Mouse (Mus musculus) limb, embryonic 13.5 days (tissue): ENCODE data around the gene Tmeff1. TPM values are rescaled to one million over a fixed set of nuclear protein-coding genes. Genes with fewer than 3 reads are reported as not detected.

Experiments
- ATAC-seq: fragments of 200-750 bp; cut with Nextera tagmentation; 2 replicates; pipeline ENCODE4 v1.8.0; 2017; ENCODE audit warnings: low read depth, moderate number of reproducible peaks, moderate TSS enrichment; ENCODE audit not compliant: low FRiP score
- H3K27ac ChIP-seq: fragments of 300-500 bp; sonication (generic); 2 replicates; pipeline ENCODE4 v1.5.1; 2015; ENCODE audit warnings: inconsistent platforms, mild to moderate bottlenecking, moderate library complexity
- H3K27me3 ChIP-seq: fragments of 300-500 bp; sonication (generic); 2 replicates; pipeline ENCODE4 v1.6.1; 2015; ENCODE audit warnings: mild to moderate bottlenecking, inconsistent platforms
- H3K36me3 ChIP-seq: fragments of 300-500 bp; sonication (generic); 2 replicates; pipeline ENCODE4 v1.6.1; 2015; ENCODE audit warnings: inconsistent platforms, mild to moderate bottlenecking, moderate library complexity
- H3K4me1 ChIP-seq: fragments of 300-500 bp; sonication (generic); 2 replicates; pipeline ENCODE4 v1.6.1; 2015; ENCODE audit warnings: inconsistent platforms
- H3K4me2 ChIP-seq: fragments of 300-500 bp; sonication (generic); replicated peaks from 2 replicates; pipeline ENCODE4 v1.6.1; 2015; ENCODE audit warnings: inconsistent platforms, mild to moderate bottlenecking, moderate library complexity
- H3K4me3 ChIP-seq: fragments of 300-500 bp; sonication (generic); 2 replicates; pipeline ENCODE4 v1.5.1; 2015; ENCODE audit warnings: moderate library complexity, mild to moderate bottlenecking, inconsistent platforms
- H3K9ac ChIP-seq: fragments of 300-500 bp; sonication (generic); 2 replicates; pipeline ENCODE4 v1.6.1; 2015; ENCODE audit warnings: mild to moderate bottlenecking, inconsistent platforms
- H3K9me3 ChIP-seq: fragments of 300-500 bp; sonication (generic); 2 replicates; pipeline ENCODE4 v1.6.1; 2016; ENCODE audit warnings: inconsistent platforms
- WGBS: fragments of 180-500 bp; shearing (Covaris S2); methylation state at CpG from one replicate; pipeline ENCODE4 v1.1.7; 2015; 5-methylcytosine and 5-hydroxymethylcytosine counted together
- polyA plus RNA-seq: library from polyadenylated mRNA; unstranded; fragments of >200 nt; fragmentation: Nextera tagmentation; extraction: Ambion mirVana; gene quantifications from 2 replicates; pipeline ENCODE4 v1.2.1, GENCODE M21; 2015

Gene Tmeff1
- polyA plus RNA-seq, 1 experiment from 2014 or later: 65.1 TPM

DNA sequence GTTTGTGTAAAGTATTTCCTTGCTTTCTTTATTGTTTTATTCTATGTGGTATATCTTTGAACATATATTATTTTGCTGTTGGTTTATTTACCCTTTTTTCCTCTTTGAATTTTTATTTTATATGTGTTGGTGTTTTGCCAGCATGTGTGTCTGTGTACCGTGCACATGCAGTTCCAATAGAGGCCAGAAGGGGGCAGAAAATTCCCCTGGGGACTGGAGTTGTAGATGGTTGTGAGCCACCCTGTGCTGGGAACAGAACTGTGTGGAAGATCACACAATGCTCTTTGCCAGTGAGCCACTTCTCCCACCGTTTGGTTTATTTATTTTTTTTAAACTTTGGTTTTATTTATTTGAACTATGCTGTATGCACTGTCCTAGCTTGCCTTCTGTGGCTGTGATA, 49.1 kb downstream of the Tmeff1 start:
- Histone ChIP-seq H3K4me1 (no peaks in the 10 kb centered on the region), H3K4me2 (no peak overlapping the region), H3K36me3 (peaks cover 57% of the 10 kb centered on the region), H3K27ac (no peak overlapping the region), H3K9me3 (no peaks in the 10 kb centered on the region), H3K4me3 (no peak overlapping the region), H3K9ac (no peak overlapping the region), H3K27me3 (no peaks in the 10 kb centered on the region)
- no peak for ATAC-seq
- 73% methylated on average over 2 of the region's 2 CpGs for WGBS

DNA sequence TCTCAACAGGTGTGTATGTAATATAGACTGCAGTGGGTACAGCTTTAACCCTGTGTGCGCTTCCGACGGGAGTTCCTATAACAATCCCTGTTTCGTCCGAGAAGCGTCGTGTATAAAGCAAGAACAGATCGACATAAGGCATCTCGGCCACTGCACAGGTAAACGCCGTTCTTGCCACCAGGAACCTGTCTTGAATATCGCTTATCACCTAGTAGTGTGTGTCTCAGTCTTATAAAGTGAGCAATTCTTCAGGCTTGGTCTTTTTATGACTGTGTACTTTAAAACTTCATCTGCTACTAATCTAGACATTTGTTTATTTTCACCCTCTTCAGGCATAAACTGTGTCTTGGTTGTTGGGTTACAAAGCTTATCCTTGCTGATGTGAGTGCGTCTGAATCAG, 51.9 kb downstream of the Tmeff1 start:
- no peaks in the 10 kb centered on the region for H3K27me3 ChIP-seq
- H3K9me3 ChIP-seq: no peaks in the 10 kb centered on the region
- no peak overlapping the region for H3K9ac ChIP-seq
- H3K4me1 ChIP-seq: no peaks in the 10 kb centered on the region
- no peak overlapping the region for H3K4me3 ChIP-seq
- peaks cover 71% of the 10 kb centered on the region for H3K36me3 ChIP-seq
- no peak for ATAC-seq
- no peak overlapping the region for H3K27ac ChIP-seq
- WGBS: 93% methylated on average over 13 of the region's 13 CpGs
- H3K4me2 ChIP-seq: no peak overlapping the region

DNA sequence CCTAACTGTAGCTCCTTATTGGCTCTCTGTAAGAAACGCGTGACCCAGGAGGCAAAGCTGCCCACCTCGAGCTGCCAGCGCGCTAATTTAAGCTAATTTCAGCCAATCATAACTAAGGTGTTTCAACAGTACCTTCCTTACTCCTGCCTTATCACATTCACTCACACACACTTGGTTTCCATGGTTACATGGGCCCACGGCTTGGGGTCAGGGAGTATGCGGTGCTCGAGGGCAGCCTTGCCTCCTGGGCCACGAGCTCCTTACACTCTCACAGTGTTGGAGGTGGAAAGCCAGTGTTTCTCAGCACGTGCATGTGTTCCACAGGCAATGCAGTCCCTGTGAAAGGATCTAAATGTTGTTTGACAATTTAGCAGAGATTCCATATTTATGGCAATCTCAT, 53.2 kb downstream of the Tmeff1 start:
- H3K4me1 ChIP-seq: no peaks in the 10 kb centered on the region
- no peak for ATAC-seq
- H3K4me2 ChIP-seq: no peak overlapping the region
- no peak overlapping the region for H3K27ac ChIP-seq
- WGBS: 82% methylated on average over 10 of the region's 10 CpGs
- no peaks in the 10 kb centered on the region for H3K27me3 ChIP-seq
- H3K9ac ChIP-seq: no peak overlapping the region
- no peak overlapping the region for H3K4me3 ChIP-seq
- H3K9me3 ChIP-seq: no peaks in the 10 kb centered on the region
- peaks cover 79% of the 10 kb centered on the region for H3K36me3 ChIP-seq

DNA sequence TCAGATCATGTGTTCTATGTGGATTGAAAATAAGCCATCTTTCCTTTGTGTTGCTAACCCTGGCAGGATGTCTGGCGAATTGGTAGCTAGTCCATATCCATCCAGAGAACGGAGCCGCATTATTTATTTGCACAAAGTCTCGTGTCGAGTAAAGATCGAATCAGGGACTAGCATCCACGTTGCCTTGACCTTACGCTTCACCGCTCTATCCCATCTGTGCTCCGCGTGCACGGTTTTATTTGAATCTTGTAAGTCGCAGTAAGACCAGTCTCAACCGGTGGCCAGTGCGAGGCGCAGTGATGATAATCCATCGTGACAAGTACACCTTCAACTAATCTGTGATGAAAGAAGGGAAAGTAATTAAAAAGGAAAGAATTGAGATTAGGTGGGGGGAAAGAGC, 54.5 kb downstream of the Tmeff1 start:
- H3K27ac ChIP-seq: no peak overlapping the region
- H3K4me2 ChIP-seq: no peak overlapping the region
- no peaks in the 10 kb centered on the region for H3K4me1 ChIP-seq
- no peaks in the 10 kb centered on the region for H3K27me3 ChIP-seq
- H3K36me3 ChIP-seq: peaks cover 83% of the 10 kb centered on the region
- 96% methylated on average over 17 of the region's 17 CpGs for WGBS
- ATAC-seq: no peak
- H3K9ac ChIP-seq: no peak overlapping the region
- H3K9me3 ChIP-seq: no peaks in the 10 kb centered on the region
- no peak overlapping the region for H3K4me3 ChIP-seq

DNA sequence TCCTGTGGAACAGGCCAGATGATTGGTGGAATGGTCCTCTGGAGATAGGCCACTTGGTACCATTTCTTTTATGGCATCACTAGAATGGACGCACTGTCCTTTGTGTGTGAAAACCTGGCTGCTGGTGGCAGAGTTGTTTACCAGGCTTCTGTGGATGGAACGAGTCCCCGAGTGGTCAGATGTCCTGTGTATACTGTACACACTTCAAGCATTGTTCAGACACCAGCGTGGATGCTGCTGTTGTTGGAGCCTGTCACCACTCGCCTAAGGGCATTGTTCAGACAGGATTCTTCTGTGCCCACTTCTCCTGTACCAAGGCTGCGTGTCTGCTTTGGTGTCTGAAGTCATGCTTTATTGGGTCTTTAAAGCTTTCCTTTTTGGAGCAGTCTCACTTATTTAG, 58.8 kb downstream of the Tmeff1 start:
- no peak for ATAC-seq
- WGBS: 86% methylated on average over 6 of the region's 6 CpGs
- peaks cover 92% of the 10 kb centered on the region for H3K36me3 ChIP-seq

DNA sequence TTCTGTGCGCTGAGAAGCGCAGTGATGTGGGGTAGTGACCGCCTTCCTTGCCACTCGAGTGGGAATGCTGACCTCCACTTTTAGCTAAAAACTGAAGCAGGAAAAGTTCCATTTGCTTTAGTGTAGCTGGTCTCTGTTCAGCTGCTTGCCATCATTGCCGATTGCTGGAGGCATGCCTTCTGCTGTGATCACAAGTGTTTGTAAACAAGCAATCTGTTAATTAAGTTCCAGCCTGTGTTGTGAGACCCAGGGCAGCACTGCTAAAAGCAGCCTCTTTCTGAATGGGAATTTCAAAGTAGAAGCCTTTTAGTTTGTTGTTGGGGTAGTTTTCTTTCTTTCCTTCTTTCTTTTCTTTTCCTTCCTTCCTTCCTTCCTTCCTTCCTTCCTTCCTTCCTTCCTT, 61.2 kb downstream of the Tmeff1 start:
- Histone ChIP-seq H3K4me1 (no peaks in the 10 kb centered on the region), H3K9ac (no peak overlapping the region), H3K9me3 (peaks cover 6% of the 10 kb centered on the region; the same call in 1 of the 2 replicates), H3K27me3 (no peaks in the 10 kb centered on the region), H3K4me3 (no peak overlapping the region), H3K4me2 (no peak overlapping the region), H3K27ac (no peak overlapping the region), H3K36me3 (peaks cover 92% of the 10 kb centered on the region)
- WGBS: 84% methylated on average over 5 of the region's 5 CpGs
- no peak for ATAC-seq

More for the DNA sequence above, 58.8 kb downstream of the Tmeff1 start:
- no peak overlapping the region for H3K27ac ChIP-seq
- H3K9ac ChIP-seq: no peak overlapping the region
- H3K27me3 ChIP-seq: no peaks in the 10 kb centered on the region
- H3K9me3 ChIP-seq: peaks cover 6% of the 10 kb centered on the region; the same call in 1 of the 2 replicates
- H3K4me2 ChIP-seq: no peak overlapping the region
- H3K4me1 ChIP-seq: no peaks in the 10 kb centered on the region
- H3K4me3 ChIP-seq: no peak overlapping the region

DNA sequence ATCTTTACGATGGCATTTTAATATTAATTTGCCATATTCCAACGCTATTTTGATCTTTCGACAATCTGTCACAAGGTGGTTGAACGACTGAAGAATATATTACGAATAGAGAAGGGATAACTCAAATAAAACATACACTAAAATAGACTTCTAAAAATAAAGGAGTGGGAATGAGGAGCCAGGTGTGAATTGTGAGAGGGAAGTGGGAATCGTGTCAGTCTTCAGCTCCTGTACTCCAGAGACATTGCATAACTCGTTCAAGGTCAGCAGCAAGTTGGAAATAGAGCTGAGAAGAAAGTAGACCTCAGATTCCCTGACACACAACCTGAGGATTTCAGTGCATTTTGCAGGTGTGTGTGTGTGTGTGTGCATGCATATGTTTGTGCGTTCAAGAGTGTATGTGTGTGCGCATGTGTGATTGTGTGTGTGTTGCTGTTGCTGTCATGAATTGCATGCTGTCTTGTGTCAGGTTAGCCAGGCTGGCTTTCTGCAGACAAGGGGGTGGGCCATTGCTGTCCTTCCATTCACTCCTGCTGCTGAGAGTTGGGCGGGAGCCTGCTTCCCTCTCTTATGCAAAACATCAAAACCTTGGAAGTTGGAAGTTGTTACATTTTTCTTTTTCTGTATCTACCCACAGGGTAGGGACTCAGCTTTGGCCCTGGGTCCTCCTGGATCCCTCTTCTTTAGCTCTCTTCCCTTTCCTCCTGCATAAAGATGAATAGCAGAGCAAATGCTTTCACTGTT, 65.8 kb downstream of the Tmeff1 start:
- H3K9me3 ChIP-seq: peaks cover 6% of the 10 kb centered on the region; the same call in 1 of the 2 replicates
- peaks cover 89% of the 10 kb centered on the region for H3K36me3 ChIP-seq
- ATAC-seq: no peak
- WGBS: 91% methylated on average over 10 of the region's 10 CpGs
- H3K4me2 ChIP-seq: no peak overlapping the region
- H3K9ac ChIP-seq: no peak overlapping the region
- H3K27me3 ChIP-seq: no peaks in the 10 kb centered on the region
- no peak overlapping the region for H3K4me3 ChIP-seq
- no peak overlapping the region for H3K27ac ChIP-seq
- H3K4me1 ChIP-seq: 0 out of 2 replicates have a peak, but pooled peaks cover 8% of the 10 kb centered on the region

DNA sequence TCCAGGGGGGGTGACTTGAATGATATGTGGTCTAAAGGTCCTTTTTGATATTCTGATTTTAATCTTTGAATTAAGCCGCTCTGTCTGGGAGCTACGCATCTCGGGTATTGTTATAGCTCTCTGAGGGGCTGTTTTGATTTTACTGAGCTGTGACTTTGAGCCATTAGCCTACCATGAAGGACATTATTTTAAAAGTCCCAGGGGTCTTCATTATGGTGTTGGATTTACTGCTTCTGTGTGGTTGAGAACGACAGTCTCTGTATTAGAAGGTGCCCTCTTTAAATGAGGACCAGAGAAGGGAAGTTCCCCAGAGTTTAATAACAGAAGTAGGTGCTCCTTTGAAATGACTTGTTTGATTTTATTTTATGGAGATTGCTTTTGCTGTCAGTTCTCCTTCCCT, 69.1 kb downstream of the Tmeff1 start:
- Histone ChIP-seq H3K36me3 (peaks cover 89% of the 10 kb centered on the region), H3K9me3 (no peaks in the 10 kb centered on the region), H3K4me1 (0 out of 2 replicates have a peak, but pooled peaks cover 8% of the 10 kb centered on the region), H3K4me2 (no peak overlapping the region), H3K9ac (no peak overlapping the region), H3K27ac (no peak overlapping the region), H3K27me3 (no peaks in the 10 kb centered on the region), H3K4me3 (no peak overlapping the region)
- whole genome bisulfite sequencing: 44% methylated on average over 4 of the region's 4 CpGs
- no peak for ATAC-seq

DNA sequence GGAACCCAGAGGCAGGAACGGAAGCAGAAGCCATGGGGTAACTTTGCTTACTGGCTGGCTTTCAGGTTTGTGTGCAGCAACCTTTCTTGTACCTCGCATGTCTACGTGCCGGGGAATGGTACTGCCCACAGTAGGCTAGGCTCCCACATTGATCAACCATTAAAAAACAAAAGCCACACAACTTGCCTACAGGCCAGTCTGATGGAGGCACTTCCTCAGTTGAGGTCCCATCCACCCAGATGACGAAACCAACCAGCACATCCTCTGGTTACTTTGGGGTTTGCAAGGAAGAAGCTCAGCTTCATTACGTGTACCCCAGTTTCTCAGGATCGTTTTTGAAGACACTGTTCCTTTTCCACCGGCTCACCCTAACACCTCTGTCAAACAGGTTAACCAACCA, 71.6 kb downstream of the Tmeff1 start:
- H3K9me3 ChIP-seq: no peaks in the 10 kb centered on the region
- WGBS: 89% methylated on average over 8 of the region's 8 CpGs
- no peak overlapping the region for H3K4me3 ChIP-seq
- H3K9ac ChIP-seq: no peak overlapping the region
- H3K36me3 ChIP-seq: peaks cover 91% of the 10 kb centered on the region
- H3K4me1 ChIP-seq: 0 out of 2 replicates have a peak, but pooled peaks cover 8% of the 10 kb centered on the region
- no peak overlapping the region for H3K4me2 ChIP-seq
- no peaks in the 10 kb centered on the region for H3K27me3 ChIP-seq
- H3K27ac ChIP-seq: no peak overlapping the region
- no peak for ATAC-seq

DNA sequence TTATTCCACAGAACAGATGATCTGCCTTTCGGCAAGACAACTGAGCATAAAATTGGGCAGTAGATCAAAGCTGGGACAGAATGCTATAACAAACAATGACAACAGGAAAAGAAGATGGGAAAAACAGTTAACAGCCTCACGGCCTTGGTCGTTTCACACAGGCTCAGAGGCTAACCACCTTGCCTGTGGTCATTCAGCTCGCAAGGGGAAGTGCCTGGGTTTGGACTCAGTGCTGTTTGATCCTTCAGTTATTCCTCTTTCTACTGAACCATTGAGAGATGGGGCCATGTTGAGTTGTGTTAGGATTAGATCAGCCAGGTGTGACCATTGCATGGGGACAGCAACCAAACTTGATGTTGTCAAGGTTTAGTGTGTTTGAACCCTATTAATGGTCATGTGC, 75.2 kb downstream of the Tmeff1 start:
- H3K4me2 ChIP-seq: no peak overlapping the region
- no peaks in the 10 kb centered on the region for H3K4me1 ChIP-seq
- no peak overlapping the region for H3K9ac ChIP-seq
- no peak for ATAC-seq
- no peak overlapping the region for H3K27ac ChIP-seq
- 87% methylated on average over 4 of the region's 4 CpGs for WGBS
- peaks cover 73% of the 10 kb centered on the region for H3K36me3 ChIP-seq
- no peaks in the 10 kb centered on the region for H3K9me3 ChIP-seq
- no peaks in the 10 kb centered on the region for H3K27me3 ChIP-seq
- no peak overlapping the region for H3K4me3 ChIP-seq

DNA sequence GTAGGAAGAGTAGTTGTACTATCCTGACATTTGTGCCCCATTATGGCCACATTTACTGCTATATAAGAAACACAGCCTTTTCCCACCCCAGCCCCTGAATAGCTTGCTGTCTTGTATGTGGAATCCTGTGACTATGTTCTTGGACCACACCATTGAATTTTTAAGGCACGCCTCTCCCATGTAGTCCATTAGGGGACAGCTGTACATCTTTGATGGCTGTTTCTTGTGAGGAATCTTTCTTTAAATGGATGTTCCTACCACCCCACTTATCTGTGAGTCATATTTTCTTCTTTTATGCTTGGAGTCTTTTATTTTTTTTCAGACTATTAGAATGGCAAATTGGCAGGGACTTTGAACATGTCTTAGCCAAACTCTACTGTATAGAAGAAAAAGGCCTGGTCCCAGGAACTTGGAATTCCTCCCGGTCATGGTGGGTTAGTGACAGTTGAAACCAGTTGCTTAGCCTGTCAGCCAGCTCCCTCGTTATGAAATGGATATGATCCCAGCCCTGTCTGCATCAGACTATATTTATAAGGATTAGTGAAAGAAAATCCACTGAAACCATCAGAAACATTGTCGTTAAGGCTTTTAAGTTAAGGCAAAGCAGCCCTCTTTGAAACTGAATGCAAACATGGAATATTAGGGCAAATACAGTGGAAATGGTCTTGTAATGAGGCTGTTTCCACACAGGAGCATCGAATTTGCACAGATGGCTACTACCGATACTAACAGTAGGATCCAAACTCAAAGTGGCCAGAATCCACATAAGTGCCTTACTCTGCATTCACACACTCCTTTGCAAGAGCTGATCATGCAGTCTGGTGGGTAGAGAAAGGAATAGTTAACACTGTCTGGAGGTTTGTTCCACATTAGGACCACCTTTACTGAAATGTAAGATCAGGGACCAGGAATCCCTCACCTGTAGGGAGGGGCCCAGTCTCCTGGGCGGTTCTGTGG, 75.9 kb downstream of the Tmeff1 start:
- ATAC-seq: no peak
- H3K4me3 ChIP-seq: no peak overlapping the region
- 89% methylated on average over 7 of the region's 7 CpGs for WGBS
- no peak overlapping the region for H3K27ac ChIP-seq
- no peaks in the 10 kb centered on the region for H3K4me1 ChIP-seq
- H3K36me3 ChIP-seq: peaks cover 75% of the 10 kb centered on the region
- no peaks in the 10 kb centered on the region for H3K27me3 ChIP-seq
- no peaks in the 10 kb centered on the region for H3K9me3 ChIP-seq
- no peak overlapping the region for H3K9ac ChIP-seq
- no peak overlapping the region for H3K4me2 ChIP-seq

DNA sequence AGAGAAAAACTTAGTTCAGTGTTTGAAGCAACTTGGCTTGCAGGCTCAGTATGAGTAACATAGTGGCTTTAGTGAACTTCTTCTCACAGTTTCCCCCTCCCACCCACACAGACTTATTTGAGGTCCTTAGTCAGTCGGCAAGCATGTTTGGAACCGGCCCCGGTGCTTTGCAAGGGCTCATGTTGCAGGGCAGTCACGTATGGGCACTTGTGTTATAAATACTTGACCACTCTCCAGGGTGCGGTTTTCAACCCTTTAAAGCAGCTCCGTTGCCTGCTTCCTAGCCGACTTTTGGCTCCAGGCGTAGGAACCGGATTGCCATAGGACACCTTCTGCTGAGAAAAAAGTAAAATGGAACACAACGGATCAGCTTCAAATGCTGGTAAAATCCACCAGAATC, 78.3 kb downstream of the Tmeff1 start, which contains the start of gene Cavin4:
Gene Cavin4 (plus strand): TSS at position 244 of the 400 bp plus-strand sequence.
- H3K9ac ChIP-seq: no peak within 1 kb of the TSS
- no peaks in the 10 kb centered on the region for H3K27me3 ChIP-seq
- no peaks in the 10 kb centered on the region for H3K4me1 ChIP-seq
- no peaks in the 10 kb centered on the region for H3K9me3 ChIP-seq
- peaks cover 54% of the 10 kb centered on the region for H3K36me3 ChIP-seq
- no peak within 1 kb of the TSS for H3K4me3 ChIP-seq
- WGBS: 77% methylated on average over 10 of the region's 10 CpGs
- H3K27ac ChIP-seq: no peak within 1 kb of the TSS
- H3K4me2 ChIP-seq: no peak within 1 kb of the TSS
- ATAC-seq: peak; percentile 42
